Mouse (Mus musculus): ENCODE measurements around the gene Ppp2r3a. TPM values are rescaled to one million over a fixed set of nuclear protein-coding genes. Genes with fewer than 3 reads are reported as not detected.

Gene Ppp2r3a
- polyA plus RNA-seq, 1 experiment from 2014 or later = 20.3 TPM

GRCm38 (mm10) chr9:101198804-101199203, 52.8 kb downstream of the Ppp2r3a start:
- Histone ChIP-seq H3K4me3 (no peak overlapping the region), H3K4me2 (replicated peaks) (no peak overlapping the region), H3K9ac (no peak overlapping the region), H3K36me3 (no peaks in the 10 kb centered on the region), H3K27ac (no peak overlapping the region), H3K27me3 (replicated peaks) (no peaks in the 10 kb centered on the region), H3K4me1 (peaks cover 4% of the 10 kb centered on the region; the same call in 1 of the 2 replicates), H3K9me3 (no peaks in the 10 kb centered on the region)
- WGBS = 86% methylated on average over 6 of the region's 6 CpGs
- no peak for ATAC-seq (ENCODE audit: low FRiP score, low read depth)

DNA sequence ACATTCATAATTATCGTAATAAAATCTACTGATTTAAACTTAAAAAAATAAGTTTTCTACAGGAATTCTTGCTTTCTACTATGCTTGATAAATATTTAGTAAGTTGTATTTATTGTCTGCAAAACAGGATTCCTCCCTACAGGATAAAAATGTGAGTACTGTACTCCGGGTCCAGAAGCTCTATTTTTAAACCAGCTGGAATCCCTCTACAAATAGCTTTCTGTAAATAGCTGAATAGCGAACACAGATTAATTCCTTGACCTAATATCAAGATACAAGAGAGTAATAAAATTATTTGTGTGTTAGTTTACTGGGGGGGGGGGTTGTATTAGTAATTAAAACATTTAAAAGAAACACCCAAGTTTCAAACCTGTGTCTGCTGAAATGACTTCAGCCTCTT, 53.3 kb downstream of the Ppp2r3a start:
- Histone ChIP-seq H3K27ac (no peak overlapping the region), H3K9me3 (no peaks in the 10 kb centered on the region), H3K4me2 (replicated peaks) (no peak overlapping the region), H3K27me3 (replicated peaks) (no peaks in the 10 kb centered on the region), H3K36me3 (no peaks in the 10 kb centered on the region), H3K4me3 (no peak overlapping the region), H3K4me1 (peaks cover 4% of the 10 kb centered on the region; the same call in 1 of the 2 replicates), H3K9ac (no peak overlapping the region)
- ATAC-seq (ENCODE audit: low FRiP score, low read depth) = no peak
- 95% methylated on average over 3 of the region's 3 CpGs for WGBS

- Histone ChIP-seq H3K4me2 (replicated peaks) (no peak overlapping the region), H3K4me3 (no peak overlapping the region), H3K36me3 (peaks cover 12% of the 10 kb centered on the region; the same call in 1 of the 2 replicates), H3K4me1 (no peaks in the 10 kb centered on the region), H3K9ac (no peak overlapping the region), H3K27ac (no peak overlapping the region), H3K27me3 (replicated peaks) (no peaks in the 10 kb centered on the region), H3K9me3 (no peaks in the 10 kb centered on the region)
- 0 out of 2 replicates have a peak, but pooled peaks have one; percentile 53 for ATAC-seq (ENCODE audit: low FRiP score, low read depth)
- WGBS = 49% methylated on average over 5 of the region's 5 CpGs
These were observed 69.5 kb downstream of the Ppp2r3a start for GRCm38 (mm10) chr9:101181962-101182701.

GRCm38 (mm10) chr9:101181291-101181690, 70.3 kb downstream of the Ppp2r3a start:
- no peak overlapping the region for H3K27ac ChIP-seq
- no peaks in the 10 kb centered on the region for H3K4me1 ChIP-seq
- 82% methylated on average over 6 of the region's 6 CpGs for WGBS
- ATAC-seq (ENCODE audit: low FRiP score, low read depth) = no peak
- H3K9me3 ChIP-seq = no peaks in the 10 kb centered on the region
- H3K9ac ChIP-seq = no peak overlapping the region
- peaks cover 13% of the 10 kb centered on the region; the same call in 1 of the 2 replicates for H3K36me3 ChIP-seq
- H3K27me3 ChIP-seq (replicated peaks) = no peaks in the 10 kb centered on the region
- H3K4me3 ChIP-seq = no peak overlapping the region
- no peak overlapping the region for H3K4me2 ChIP-seq (replicated peaks)

- no peaks in the 10 kb centered on the region for H3K9me3 ChIP-seq
- no peak overlapping the region for H3K4me3 ChIP-seq
- no peaks in the 10 kb centered on the region for H3K4me1 ChIP-seq
- no peak for ATAC-seq (ENCODE audit: low FRiP score, low read depth)
- no peak overlapping the region for H3K27ac ChIP-seq
- H3K9ac ChIP-seq = no peak overlapping the region
- 61% methylated on average over 2 of the region's 2 CpGs for WGBS
- H3K27me3 ChIP-seq (replicated peaks) = no peaks in the 10 kb centered on the region
- peaks cover 13% of the 10 kb centered on the region; the same call in 1 of the 2 replicates for H3K36me3 ChIP-seq
- no peak overlapping the region for H3K4me2 ChIP-seq (replicated peaks)
These were observed 71.4 kb downstream of the Ppp2r3a start for GRCm38 (mm10) chr9:101180234-101180633.

GRCm38 (mm10) chr9:101160627-101161026, 91.0 kb downstream of the Ppp2r3a start:
- no peak for ATAC-seq (ENCODE audit: low FRiP score, low read depth)
- 87% methylated on average over 1 of the region's 1 CpGs for WGBS

GRCm38 (mm10) chr9:101160092-101160491, 91.5 kb downstream of the Ppp2r3a start:
- no peak overlapping the region for H3K9ac ChIP-seq
- H3K4me1 ChIP-seq = no peaks in the 10 kb centered on the region
- no peaks in the 10 kb centered on the region for H3K27me3 ChIP-seq (replicated peaks)
- H3K4me3 ChIP-seq = no peak overlapping the region
- H3K9me3 ChIP-seq = no peaks in the 10 kb centered on the region
- no peak for ATAC-seq (ENCODE audit: low FRiP score, low read depth)
- no peak overlapping the region for H3K27ac ChIP-seq
- WGBS = 77% methylated on average over 5 of the region's 5 CpGs
- H3K4me2 ChIP-seq (replicated peaks) = no peak overlapping the region
- no peaks in the 10 kb centered on the region for H3K36me3 ChIP-seq

More at GRCm38 (mm10) chr9:101160627-101161026, 91.0 kb downstream of the Ppp2r3a start:
- Histone ChIP-seq H3K36me3 (no peaks in the 10 kb centered on the region), H3K9me3 (no peaks in the 10 kb centered on the region), H3K4me3 (no peak overlapping the region), H3K4me1 (no peaks in the 10 kb centered on the region), H3K4me2 (replicated peaks) (no peak overlapping the region), H3K27me3 (replicated peaks) (no peaks in the 10 kb centered on the region), H3K27ac (no peak overlapping the region), H3K9ac (no peak overlapping the region)

- Histone ChIP-seq H3K4me1 (no peaks in the 10 kb centered on the region), H3K4me2 (replicated peaks) (no peak overlapping the region), H3K4me3 (no peak overlapping the region), H3K27me3 (replicated peaks) (no peaks in the 10 kb centered on the region), H3K36me3 (no peaks in the 10 kb centered on the region), H3K9me3 (no peaks in the 10 kb centered on the region), H3K27ac (no peak overlapping the region), H3K9ac (no peak overlapping the region)
- ATAC-seq (ENCODE audit: low FRiP score, low read depth) = no peak
- 85% methylated on average over 1 of the region's 1 CpGs for WGBS
These were observed 92.2 kb downstream of the Ppp2r3a start for GRCm38 (mm10) chr9:101159431-101159830.

- Histone ChIP-seq H3K4me3 (no peak overlapping the region), H3K4me1 (no peaks in the 10 kb centered on the region), H3K9me3 (no peaks in the 10 kb centered on the region), H3K9ac (no peak overlapping the region), H3K27me3 (replicated peaks) (no peaks in the 10 kb centered on the region), H3K27ac (no peak overlapping the region), H3K36me3 (peaks cover 9% of the 10 kb centered on the region), H3K4me2 (replicated peaks) (no peak overlapping the region)
- 86% methylated on average over 5 of the region's 5 CpGs for WGBS
- no peak for ATAC-seq (ENCODE audit: low FRiP score, low read depth)
These were observed 98.7 kb downstream of the Ppp2r3a start for GRCm38 (mm10) chr9:101152872-101153271.

DNA sequence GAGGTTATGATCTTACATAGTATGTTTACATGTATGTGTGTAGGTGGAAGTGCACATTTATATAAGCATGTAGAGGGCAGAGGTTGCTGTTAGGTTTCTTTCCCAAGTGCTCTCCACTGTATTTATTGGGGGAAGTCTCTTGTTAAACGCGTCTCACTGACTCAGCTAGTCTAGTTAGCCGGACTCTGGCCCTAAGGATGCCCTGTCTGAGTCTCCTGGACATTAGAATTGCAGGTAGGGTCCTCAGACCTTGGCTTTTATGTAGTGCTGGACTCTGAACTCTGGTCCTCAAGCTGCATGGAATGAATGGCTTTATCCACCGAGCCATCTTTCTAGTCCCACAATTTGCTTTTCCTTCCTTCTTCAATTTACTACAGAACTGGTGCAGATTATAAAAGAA, 108.0 kb downstream of the Ppp2r3a start:
- no peak overlapping the region for H3K4me2 ChIP-seq (replicated peaks)
- ATAC-seq (ENCODE audit: low FRiP score, low read depth) = no peak
- no peaks in the 10 kb centered on the region for H3K9me3 ChIP-seq
- no peaks in the 10 kb centered on the region for H3K27me3 ChIP-seq (replicated peaks)
- H3K36me3 ChIP-seq = peaks cover 15% of the 10 kb centered on the region
- no peak overlapping the region for H3K9ac ChIP-seq
- H3K4me3 ChIP-seq = no peak overlapping the region
- WGBS = 86% methylated on average over 4 of the region's 4 CpGs
- no peaks in the 10 kb centered on the region for H3K4me1 ChIP-seq
- H3K27ac ChIP-seq = no peak overlapping the region

DNA sequence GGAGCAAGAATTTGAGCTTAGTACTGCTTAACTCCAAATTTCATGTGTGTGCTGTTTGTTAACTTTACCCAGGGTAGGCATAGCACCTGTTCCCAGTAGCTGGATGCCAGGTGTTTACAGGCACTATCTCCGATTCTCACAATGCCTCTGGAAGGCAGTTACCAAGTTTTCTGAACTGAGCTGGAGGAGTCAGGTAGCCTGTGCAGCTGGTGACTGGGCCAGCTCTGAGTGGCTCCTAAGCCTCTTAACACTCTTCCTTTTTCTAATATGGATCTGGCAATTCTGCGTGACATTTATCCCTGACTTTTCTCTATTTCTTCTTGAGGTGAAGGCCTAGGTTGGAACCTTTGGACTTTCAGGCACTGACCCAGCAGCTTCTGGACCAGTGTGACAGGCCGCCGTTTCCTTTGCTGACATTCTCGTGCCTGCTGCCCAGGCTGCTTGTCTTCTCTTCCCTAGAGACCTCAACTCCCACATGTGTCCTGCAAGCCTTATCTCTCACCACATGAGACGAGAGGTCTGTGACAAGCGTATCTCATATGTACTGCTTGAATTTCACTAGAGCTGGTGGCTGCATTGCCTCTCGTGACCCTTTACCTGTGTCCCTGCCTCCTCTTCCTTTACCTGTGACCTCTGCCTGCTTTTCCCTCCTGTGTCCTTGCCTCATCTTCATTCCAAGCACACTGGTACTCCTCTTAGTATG, 137.3 kb downstream of the Ppp2r3a start:
- no peak overlapping the region for H3K9ac ChIP-seq
- no peak overlapping the region for H3K27ac ChIP-seq
- no peaks in the 10 kb centered on the region for H3K36me3 ChIP-seq
- H3K4me2 ChIP-seq (replicated peaks) = no peak overlapping the region
- no peaks in the 10 kb centered on the region for H3K9me3 ChIP-seq
- WGBS = 90% methylated on average over 8 of the region's 8 CpGs
- no peaks in the 10 kb centered on the region for H3K4me1 ChIP-seq
- no peak overlapping the region for H3K4me3 ChIP-seq
- H3K27me3 ChIP-seq (replicated peaks) = no peaks in the 10 kb centered on the region
- no peak for ATAC-seq (ENCODE audit: low FRiP score, low read depth)

- Histone ChIP-seq H3K9me3 (no peaks in the 10 kb centered on the region), H3K4me3 (no peak overlapping the region), H3K9ac (no peak overlapping the region), H3K27me3 (replicated peaks) (no peaks in the 10 kb centered on the region), H3K4me1 (no peaks in the 10 kb centered on the region), H3K27ac (no peak overlapping the region), H3K4me2 (replicated peaks) (no peak overlapping the region), H3K36me3 (no peaks in the 10 kb centered on the region)
- WGBS = 90% methylated on average over 4 of the region's 4 CpGs
- no peak for ATAC-seq (ENCODE audit: low FRiP score, low read depth)
These were observed 138.3 kb downstream of the Ppp2r3a start for GRCm38 (mm10) chr9:101113317-101113716.
